Comparison of ENCODE assay signal across 10 mouse cellular contexts in genomic region chr5:119613413-119613812, GRCm38 (mm10). TPM values are rescaled to one million over a fixed set of nuclear protein-coding genes. Genes with fewer than 3 reads are reported as not detected.
DNase-seq lines count a peak whose midpoint lies in the region; ATAC-seq lines count a peak whose summit lies in the region.
"Had no signal": no experiment of that assay in that cellular context is flagged by ENCODE, and none has a peak within 500 bp of the region (broad histone marks: within the 10 kb centered on the region; RNA-seq: fewer than 3 reads in every experiment).

No protein-coding gene starts in this region.

- H3K27ac ChIP-seq in neural tube, embryonic 12.5 days: no peak overlapping the region
- H3K27ac ChIP-seq in neural tube, embryonic 15.5 days (replicated peaks): no peak overlapping the region
- H3K27ac ChIP-seq in forebrain, embryonic 10.5 days: peak overlapping the region; percentile 58; the same call in 1 of the 2 replicates
- no peak overlapping the region for H3K27ac ChIP-seq in midbrain, embryonic 14.5 days (replicated peaks; ENCODE audit: low read depth, low read length)

- no peak overlapping the region for H3K9ac ChIP-seq in neural tube, embryonic 12.5 days
- H3K9ac ChIP-seq in neural tube, embryonic 15.5 days (replicated peaks): no peak overlapping the region
- no peak overlapping the region for H3K9ac ChIP-seq in midbrain, embryonic 14.5 days (replicated peaks; ENCODE audit: low read length)
- H3K9ac ChIP-seq: liver, postnatal 0 days had no signal

- no peak overlapping the region for H3K4me2 ChIP-seq in neural tube, embryonic 12.5 days (replicated peaks)
- no peak overlapping the region for H3K4me2 ChIP-seq in neural tube, embryonic 15.5 days
- H3K4me2 ChIP-seq in midbrain, embryonic 14.5 days (ENCODE audit: low read length): no peak overlapping the region

- DNase-seq in embryo, embryonic 10 days (ENCODE audit: low spot score): peak; percentile 11
- DNase-seq in embryo, embryonic 9.5 days (ENCODE audit: extremely low spot score): no peak
- DNase-seq in forebrain, embryonic 10.5 days (ENCODE audit: extremely low spot score, low spot score): no peak
- peak; percentile 69 for DNase-seq in midbrain, embryonic 14.5 days
- DNase-seq in gastrocnemius, postnatal 10 days: no peak
- DNase-seq in layer of hippocampus, postnatal 10 days (ENCODE audit: low spot score in 2 of 2): no peak
- DNase-seq: B cell, adult 2 months; liver, postnatal 0 days had no signal

- no peaks in the 10 kb centered on the region for H3K9me3 ChIP-seq in neural tube, embryonic 12.5 days
- H3K9me3 ChIP-seq in neural tube, embryonic 15.5 days (replicated peaks): no peaks in the 10 kb centered on the region
- H3K9me3 ChIP-seq in forebrain, embryonic 10.5 days: no peaks in the 10 kb centered on the region
- H3K9me3 ChIP-seq in midbrain, embryonic 14.5 days (ENCODE audit: control insufficient read depth, low read length): no peaks in the 10 kb centered on the region

- H3K27me3 ChIP-seq in neural tube, embryonic 12.5 days (replicated peaks): no peaks in the 10 kb centered on the region
- no peaks in the 10 kb centered on the region for H3K27me3 ChIP-seq in neural tube, embryonic 15.5 days (replicated peaks)
- H3K27me3 ChIP-seq in forebrain, embryonic 10.5 days (ENCODE audit: poor library complexity, severe bottlenecking): peaks cover 56% of the 10 kb centered on the region
- H3K27me3 ChIP-seq in midbrain, embryonic 14.5 days (ENCODE audit: control insufficient read depth, insufficient read depth, low read length): 0 out of 2 replicates have a peak, but pooled peaks cover 4% of the 10 kb centered on the region

- H3K4me1 ChIP-seq in neural tube, embryonic 12.5 days: peaks cover 4% of the 10 kb centered on the region; the same call in 1 of the 2 replicates
- peaks cover 3% of the 10 kb centered on the region; the same call in 1 of the 2 replicates for H3K4me1 ChIP-seq in neural tube, embryonic 15.5 days
- H3K4me1 ChIP-seq in forebrain, embryonic 10.5 days: peaks cover 45% of the 10 kb centered on the region
- H3K4me1 ChIP-seq in midbrain, embryonic 14.5 days (ENCODE audit: control insufficient read depth, insufficient read depth, low read length): no peaks in the 10 kb centered on the region

- ATAC-seq in neural tube, embryonic 12.5 days (ENCODE audit: low FRiP score, low read depth): peak; percentile 33; the same call in 1 of the 2 replicates
- ATAC-seq in neural tube, embryonic 15.5 days (ENCODE audit: low FRiP score): no peak; the same call in 1 of the 2 replicates
- peak; percentile 40; the same call in 1 of the 2 replicates for ATAC-seq in midbrain, embryonic 14.5 days (ENCODE audit: low FRiP score, low TSS enrichment)
- ATAC-seq: liver, postnatal 0 days had no signal

- 7% methylated on average over 6 of the region's 6 CpGs for WGBS in neural tube, embryonic 12.5 days
- WGBS in neural tube, embryonic 15.5 days: 20% methylated on average over 6 of the region's 6 CpGs
- WGBS in forebrain, embryonic 10.5 days: 10% methylated on average over 6 of the region's 6 CpGs
- WGBS in midbrain, embryonic 14.5 days: 2% methylated on average over 6 of the region's 6 CpGs

- H3K4me3 ChIP-seq in neural tube, embryonic 12.5 days: no peak overlapping the region
- H3K4me3 ChIP-seq in neural tube, embryonic 15.5 days (replicated peaks): no peak overlapping the region
- H3K4me3 ChIP-seq in forebrain, embryonic 10.5 days: no peak overlapping the region
- H3K4me3 ChIP-seq in midbrain, embryonic 14.5 days (replicated peaks; ENCODE audit: low read depth, low read length): no peak overlapping the region

- H3K36me3 ChIP-seq in neural tube, embryonic 12.5 days: no peaks in the 10 kb centered on the region
- H3K36me3 ChIP-seq in neural tube, embryonic 15.5 days: no peaks in the 10 kb centered on the region
- H3K36me3 ChIP-seq in forebrain, embryonic 10.5 days (replicated peaks): no peaks in the 10 kb centered on the region
- H3K36me3 ChIP-seq in midbrain, embryonic 14.5 days (ENCODE audit: control insufficient read depth, insufficient read depth, low read length): no peaks in the 10 kb centered on the region

RNA-seq across cellular contexts. Expression of gene Tbx3, which starts 57.1 kb away (rescaled TPM):
- polyA plus RNA-seq in neural tube, embryonic 12.5 days (2016; fragmentation: Nextera tagmentation; extraction: Ambion mirVana): 8.6 and 11.0 TPM in 2 replicates
- 4.1 and 8.4 TPM in 2 replicates for polyA plus RNA-seq in neural tube, embryonic 15.5 days (2015; fragmentation: Nextera tagmentation; extraction: Ambion mirVana)
- 10.6 and 13.9 TPM in 2 replicates for polyA plus RNA-seq in forebrain, embryonic 10.5 days (2016; fragmentation: Nextera tagmentation; extraction: Ambion mirVana)
- 0.39 and 2.4 TPM in 2 replicates for polyA plus RNA-seq in midbrain, embryonic 14.5 days (2014; fragmentation: Nextera tagmentation; extraction: Ambion mirVana)
- total RNA-seq in gastrocnemius, postnatal 10 days (2021): 1 to 10 TPM; 7.0 to 9.7 TPM
- total RNA-seq in layer of hippocampus, postnatal 10 days (2021): 1 to 10 TPM; 3.0 to 3.6 TPM

Comparison
In these comparisons a context has a peak if more than half of its experiments do, and no peak if none do; other contexts are left out.
1. DNase-seq: peak in embryo, embryonic 10 days (single experiment) and midbrain, embryonic 14.5 days (single experiment); none in embryo, embryonic 9.5 days (single experiment), forebrain, embryonic 10.5 days (single experiment), gastrocnemius, postnatal 10 days (single experiment) and layer of hippocampus, postnatal 10 days (0 of 2).